Mouse (Mus musculus) heart, adult 2 months (tissue): ENCODE data around the gene Mgat5. TPM values are rescaled to one million over a fixed set of nuclear protein-coding genes. Genes with fewer than 3 reads are reported as not detected.

ENCODE experiments used
- DNase-seq, 2 experiments: peaks; one replicate each; pipeline ENCODE4 v3.0.0; 2021
- H3K27ac ChIP-seq: fragments of 200-600 bp; 2 replicates; pipeline ENCODE4 v1.8.1; 2022
- H3K27me3 ChIP-seq: fragments of 200-500 bp; 2 replicates; pipeline ENCODE4 v1.6.1; 2012; ENCODE audit warnings: mild to moderate bottlenecking, low read length, inconsistent platforms, mixed read lengths; ENCODE audit not compliant: control insufficient read depth, insufficient read depth
- H3K36me3 ChIP-seq: fragments of 200-500 bp; 2 replicates; pipeline ENCODE4 v1.6.1; 2012; ENCODE audit warnings: low read length, inconsistent platforms; ENCODE audit not compliant: control insufficient read depth, insufficient read depth
- H3K4me1 ChIP-seq: fragments of 200-500 bp; 2 replicates; pipeline ENCODE4 v1.6.1; 2011; ENCODE audit warnings: low read length; ENCODE audit not compliant: control insufficient read depth, insufficient read depth
- H3K4me3 ChIP-seq: fragments of 200-600 bp; 2 replicates; pipeline ENCODE4 v1.8.1; 2022
- H3K79me2 ChIP-seq: fragments of 200-500 bp; replicated peaks from 2 replicates; pipeline ENCODE4 v1.6.1; 2012; ENCODE audit warnings: mild to moderate bottlenecking, inconsistent platforms, low read length, moderate library complexity, mixed read lengths; ENCODE audit not compliant: control insufficient read depth, insufficient read depth
- H3K9ac ChIP-seq: fragments of 200-500 bp; 2 replicates; pipeline ENCODE4 v1.6.1; 2012; ENCODE audit warnings: low read depth, mild to moderate bottlenecking, control low read depth, inconsistent platforms, low read length, mixed read lengths
- CTCF ChIP-seq: fragments of 200-600 bp; IDR thresholded peaks from 2 replicates; pipeline ENCODE4 v1.8.1; 2022; ENCODE audit warnings: antibody characterized with exemption, mild to moderate bottlenecking, moderate library complexity
- EP300 ChIP-seq: fragments of 200-500 bp; IDR thresholded peaks from 2 replicates; pipeline ENCODE4 v1.6.1; 2011; ENCODE audit warnings: low read depth, low read length, control low read depth; ENCODE audit not compliant: insufficient read depth
- POLR2A ChIP-seq: fragments of 200-500 bp; IDR thresholded peaks from 2 replicates; pipeline ENCODE4 v1.6.1; 2011; ENCODE audit warnings: mild to moderate bottlenecking, low read depth, low read length, control low read depth; ENCODE audit not compliant: insufficient read depth
- WGBS: fragments of 180-500 bp; shearing (Covaris S2); methylation state at CpG from one replicate; pipeline ENCODE4 v1.1.7; 2018; 5-methylcytosine and 5-hydroxymethylcytosine counted together
- intact Hi-C: fragments of 180-260 bp; cut with DNase I; formaldehyde crosslinking; loops from one replicate; pipeline ENCODE4 v1.15.1; 2025
- polyA plus RNA-seq: library from polyadenylated mRNA; depleted of rRNA; stranded (reverse); fragments of >200 nt; gene quantifications from 2 replicates; pipeline ENCODE4 v1.2.3, GENCODE M21; 2012
- total RNA-seq, 2 experiments: library from RNA; stranded (reverse); gene quantifications; 2 replicates each; pipeline ENCODE4 v1.2.3; 2021

The Mgat5 gene
- total and polyA plus RNA-seq, 3 experiments: 5.6 to 16.7 (median 13.6) TPM

- no peaks in the 10 kb centered on the region for H3K27me3 ChIP-seq
- 81% methylated on average over 13 of the region's 13 CpGs for WGBS
- DNase-seq: no peak
Measured at GRCm38 (mm10) chr1:127308989-127309701, 104.3 kb downstream of the Mgat5 start.

GRCm38 (mm10) chr1:127310011-127310410 is 105.2 kb downstream of the Mgat5 start:
- Histone ChIP-seq H3K4me1 (peaks cover 11% of the 10 kb centered on the region), H3K27ac (no peak overlapping the region), H3K36me3 (no peaks in the 10 kb centered on the region), H3K9ac (no peak overlapping the region), H3K4me3 (no peak overlapping the region), H3K79me2 (no peaks in the 10 kb centered on the region), H3K27me3 (no peaks in the 10 kb centered on the region)
- intact Hi-C loops: no loop called here
- TF ChIP-seq POLR2A: no peak
- no peak for TF ChIP-seq EP300
- no peak for TF ChIP-seq CTCF
- DNase-seq: no peak
- WGBS: 85% methylated on average over 5 of the region's 5 CpGs

More at GRCm38 (mm10) chr1:127308989-127309701, 104.3 kb downstream of the Mgat5 start:
- Histone ChIP-seq H3K4me1 (peaks cover 7% of the 10 kb centered on the region), H3K4me3 (no peak overlapping the region), H3K36me3 (no peaks in the 10 kb centered on the region), H3K27ac (no peak overlapping the region), H3K79me2 (no peaks in the 10 kb centered on the region), H3K9ac (no peak overlapping the region)
- intact Hi-C loops: no loop called here
- TF ChIP-seq POLR2A (no peak), CTCF (no peak), EP300 (no peak)

GRCm38 (mm10) chr1:127310703-127311102 is 105.9 kb downstream of the Mgat5 start:
- Histone ChIP-seq H3K4me3 (no peak overlapping the region), H3K79me2 (no peaks in the 10 kb centered on the region), H3K4me1 (peaks cover 11% of the 10 kb centered on the region), H3K9ac (no peak overlapping the region), H3K27me3 (no peaks in the 10 kb centered on the region), H3K27ac (no peak overlapping the region), H3K36me3 (no peaks in the 10 kb centered on the region)
- TF ChIP-seq EP300 (no peak), POLR2A (no peak), CTCF (no peak)
- WGBS: 69% methylated on average over 3 of the region's 3 CpGs
- no peak for DNase-seq
- intact Hi-C loops: no loop called here

- intact Hi-C loops: no loop called here
Measured at GRCm38 (mm10) chr1:127313652-127314350, 109.0 kb downstream of the Mgat5 start.

GRCm38 (mm10) chr1:127315763-127316627 is 111.2 kb downstream of the Mgat5 start:
- TF ChIP-seq CTCF: no peak
- no peak for TF ChIP-seq POLR2A
- TF ChIP-seq EP300: no peak
- 89% methylated on average over 13 of the region's 13 CpGs for WGBS
- DNase-seq: no peak
- H3K27me3 ChIP-seq: no peaks in the 10 kb centered on the region
- H3K36me3 ChIP-seq: peaks cover 3% of the 10 kb centered on the region; the same call in 1 of the 2 replicates
- H3K4me3 ChIP-seq: no peak overlapping the region
- no peak overlapping the region for H3K27ac ChIP-seq
- intact Hi-C loops: no loop called here
- no peak overlapping the region for H3K9ac ChIP-seq
- peaks cover 13% of the 10 kb centered on the region for H3K4me1 ChIP-seq
- peaks cover 3% of the 10 kb centered on the region; the same call in 1 of the 2 replicates for H3K79me2 ChIP-seq

More at GRCm38 (mm10) chr1:127313652-127314350, 109.0 kb downstream of the Mgat5 start:
- no peak overlapping the region for H3K9ac ChIP-seq
- 47% methylated on average over 8 of the region's 8 CpGs for WGBS
- H3K4me3 ChIP-seq: no peak overlapping the region
- peaks cover 10% of the 10 kb centered on the region for H3K4me1 ChIP-seq
- H3K27ac ChIP-seq: no peak overlapping the region; the same call in 1 of the 2 replicates
- H3K79me2 ChIP-seq: peaks cover 3% of the 10 kb centered on the region; the same call in 1 of the 2 replicates
- no peaks in the 10 kb centered on the region for H3K36me3 ChIP-seq
- no peak for TF ChIP-seq EP300
- TF ChIP-seq CTCF: no peak
- no peak for TF ChIP-seq POLR2A
- no peaks in the 10 kb centered on the region for H3K27me3 ChIP-seq
- no peak for DNase-seq
